Mouse (Mus musculus) E14TG2a.4 (cell line): ENCODE data around the gene Mfsd9.

Source experiments
- CTCF ChIP-seq: conservative IDR thresholded peaks from 2 replicates; pipeline ENCODE4 v1.5.1; 2014; ENCODE audit warnings: low read length
- NANOG ChIP-seq: IDR thresholded peaks from 2 replicates; pipeline ENCODE4 v1.6.1; 2014; ENCODE audit warnings: borderline replicate concordance, low read length, mixed read lengths
- POU5F1 ChIP-seq: IDR thresholded peaks from 2 replicates; pipeline ENCODE4 v1.6.1; 2014; ENCODE audit warnings: low read length, borderline replicate concordance

GRCm38 (mm10) chr1:40825826-40826225, 35.3 kb upstream of the Mfsd9 start:
- TF ChIP-seq CTCF (no peak), NANOG (no peak), POU5F1 (no peak)
